Mouse (Mus musculus) CD4-positive, CD25-positive, alpha-beta regulatory T cell, adult 2 months (primary cell): Measurements from ENCODE around the gene Slc12a1.
"Not testable (repeated sequence)": the region's sequence is repeated elsewhere in the genome, so short reads cannot be mapped to it uniquely, and the experiment has no call there.

Experiments used
- DNase-seq: peaks from one replicate; pipeline ENCODE4 v3.0.0-alpha.2; 2012; ENCODE audit warnings: low read depth, low spot score

The Slc12a1 gene

GRCm38 (mm10) chr2:125152388-125152787 lies at the start of gene Slc12a1:
Gene Slc12a1 (plus strand): TSS chr2:125152505.
- no peak for DNase-seq

- not testable (repeated sequence) for DNase-seq
Observed at GRCm38 (mm10) chr2:125104491-125104890, 47.8 kb upstream of the Slc12a1 start.

GRCm38 (mm10) chr2:125106536-125106935 lies 45.8 kb upstream of the Slc12a1 start:
- not testable (repeated sequence) for DNase-seq

DNA sequence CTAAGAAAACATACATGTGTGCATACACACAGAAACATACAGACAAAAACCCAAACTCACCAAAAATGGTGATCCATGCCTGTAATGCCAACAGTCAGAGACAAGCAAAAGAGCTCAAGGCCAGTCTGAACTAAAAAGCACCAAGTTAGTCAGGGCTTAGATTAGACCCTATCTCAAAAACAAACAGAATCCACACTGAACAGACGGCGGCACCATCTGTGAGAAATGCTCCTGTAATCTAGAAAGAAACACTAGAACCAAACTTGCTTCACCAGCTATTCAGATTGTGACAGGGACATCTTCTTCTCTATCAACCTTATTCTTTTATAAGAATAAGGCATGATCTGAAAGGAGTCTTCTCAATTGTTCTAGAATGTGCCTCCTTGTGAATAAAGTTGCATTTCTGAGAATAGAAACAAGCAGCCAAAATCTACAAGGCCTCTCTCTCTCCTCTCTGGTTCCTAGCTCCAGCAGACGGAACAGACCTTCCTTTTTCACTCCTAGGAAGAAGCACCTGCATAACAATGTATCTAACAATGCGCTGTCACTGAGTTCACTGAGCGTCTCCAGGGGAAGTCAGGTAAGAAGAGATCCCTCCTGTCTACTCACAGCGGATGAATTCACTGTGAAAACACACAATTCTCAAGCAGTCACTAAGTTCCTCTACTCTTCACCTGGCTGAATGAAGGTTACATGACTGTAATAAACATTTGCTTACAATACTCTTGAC lies 32.8 kb upstream of the Slc12a1 start:
- DNase-seq, result no peak

DNA sequence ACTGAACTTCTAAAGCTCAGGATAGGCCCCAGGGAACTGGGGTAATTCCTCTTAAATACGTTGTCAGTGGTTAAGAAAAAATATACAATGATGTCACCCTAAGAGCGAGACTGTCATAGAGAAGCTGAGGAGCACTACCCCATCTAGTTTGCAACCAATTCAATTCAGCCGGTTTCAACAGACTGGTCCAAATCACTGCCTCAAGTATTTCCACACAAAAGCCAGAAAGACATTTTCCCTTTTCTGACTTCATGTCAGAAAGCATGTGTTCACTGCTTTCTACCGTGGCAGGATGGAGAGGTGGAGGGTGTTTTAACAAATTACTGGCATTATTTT lies 30.0 kb upstream of the Slc12a1 start:
- no peak for DNase-seq

GRCm38 (mm10) chr2:125122624-125123476 lies 29.5 kb upstream of the Slc12a1 start:
- peak; percentile 69 for DNase-seq

- peak; percentile 93 for DNase-seq
Observed at GRCm38 (mm10) chr2:125123477-125123852, 28.8 kb upstream of the Slc12a1 start, which contains the start of gene Myef2. Gene Myef2 (minus strand): TSS chr2:125123661.

DNA sequence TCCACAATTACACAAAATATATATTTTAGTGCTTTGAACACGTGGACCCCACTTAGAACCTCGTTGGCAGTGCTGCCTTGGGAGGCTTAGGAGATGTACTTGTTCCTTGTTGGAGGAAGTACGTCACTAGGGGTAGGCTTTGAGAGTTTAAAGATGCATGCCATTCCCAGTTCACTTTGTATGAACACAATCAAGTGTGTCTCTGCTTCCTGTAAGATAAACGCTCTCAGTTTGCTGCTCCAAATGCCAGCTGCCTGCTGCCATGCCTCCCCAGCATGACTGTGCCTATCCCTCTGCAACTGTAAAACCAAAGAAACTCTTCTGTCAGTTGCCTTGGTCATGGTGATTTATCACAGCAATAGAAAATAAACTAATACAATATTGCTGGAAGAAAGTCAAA lies 26.5 kb upstream of the Slc12a1 start:
- no peak for DNase-seq

- no peak for DNase-seq
Observed at GRCm38 (mm10) chr2:125126792-125127191, 25.5 kb upstream of the Slc12a1 start.

DNA sequence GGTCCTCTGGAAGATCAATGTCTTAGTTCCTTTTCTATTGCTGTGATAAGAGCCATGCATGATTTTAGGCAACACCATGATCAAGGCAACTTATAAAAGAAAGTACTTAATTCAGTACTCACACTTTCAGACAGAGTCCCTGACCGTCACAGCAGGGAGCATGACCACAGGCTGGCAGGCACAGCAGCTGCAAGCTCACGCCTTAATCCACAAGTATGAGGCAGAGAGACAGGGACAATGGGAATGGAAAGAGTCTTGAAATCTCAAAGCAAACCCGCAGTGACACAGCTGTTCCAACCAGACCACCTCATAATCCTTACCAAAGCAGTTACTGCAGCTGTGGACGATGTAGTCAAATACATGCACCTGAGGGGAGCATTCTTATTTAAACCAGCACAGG lies 18.2 kb upstream of the Slc12a1 start:
- DNase-seq, result no peak

- DNase-seq, result peak; percentile 75
Observed at GRCm38 (mm10) chr2:125135903-125136811, 16.1 kb upstream of the Slc12a1 start, which contains the start of gene Ctxn2. Gene Ctxn2 (plus strand): TSS chr2:125136692.

GRCm38 (mm10) chr2:125136846-125137245 lies 15.5 kb upstream of the Slc12a1 start:
- no peak for DNase-seq

GRCm38 (mm10) chr2:125142336-125142735 lies 10.0 kb upstream of the Slc12a1 start:
- no peak for DNase-seq

DNA sequence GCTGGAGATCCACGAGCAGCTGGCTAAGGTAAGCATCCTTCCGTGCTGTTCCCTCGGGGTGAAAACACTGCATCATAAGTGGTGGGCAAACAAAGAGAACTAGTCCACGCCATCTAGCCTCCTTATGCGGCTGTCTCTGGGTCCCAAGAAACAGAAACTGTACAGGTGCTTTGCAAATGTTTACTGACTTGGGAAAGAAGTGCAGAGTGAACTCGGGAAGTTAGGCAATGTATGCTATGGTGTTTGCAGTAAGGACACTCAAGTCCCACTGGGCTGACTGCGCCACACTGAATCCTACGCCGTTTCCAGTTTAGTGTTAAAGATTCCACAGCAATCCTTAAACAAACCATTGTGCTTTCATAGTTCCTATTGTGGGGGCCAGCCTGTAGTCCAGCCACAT lies 2.0 kb downstream of the Slc12a1 start:
- DNase-seq, result no peak

- no peak for DNase-seq
Observed at GRCm38 (mm10) chr2:125155504-125155903, 3.2 kb downstream of the Slc12a1 start.

GRCm38 (mm10) chr2:125162012-125162470 lies 9.7 kb downstream of the Slc12a1 start:
- no peak for DNase-seq

DNA sequence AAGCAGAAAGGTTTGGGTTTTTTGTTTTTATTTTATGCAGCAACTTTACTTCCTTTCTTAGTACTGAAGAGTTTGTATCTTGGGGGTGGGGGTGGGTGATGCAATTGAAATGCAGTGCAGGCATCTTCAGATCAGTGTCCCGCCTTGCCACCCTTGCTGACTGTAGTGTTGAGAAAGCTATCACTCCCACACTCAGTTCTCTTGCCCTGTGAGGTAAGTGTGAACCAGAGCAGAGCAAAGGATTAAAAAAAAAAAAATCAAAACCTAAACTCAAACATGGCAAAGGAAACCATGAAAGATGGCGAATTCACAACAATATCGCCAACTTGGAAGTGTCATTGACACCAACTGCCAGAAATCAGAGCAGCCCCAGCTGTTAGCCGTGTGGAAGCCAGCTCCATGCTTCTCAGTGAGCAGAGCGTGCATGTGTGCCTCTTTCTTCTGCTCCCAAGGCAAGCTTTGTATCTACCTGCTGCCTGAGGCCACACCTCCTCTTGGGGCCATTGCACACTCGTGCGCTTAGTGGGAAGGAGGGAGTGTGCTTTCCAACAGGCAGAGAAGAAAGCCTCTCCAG lies 26.0 kb downstream of the Slc12a1 start:
- DNase-seq, result no peak

DNA sequence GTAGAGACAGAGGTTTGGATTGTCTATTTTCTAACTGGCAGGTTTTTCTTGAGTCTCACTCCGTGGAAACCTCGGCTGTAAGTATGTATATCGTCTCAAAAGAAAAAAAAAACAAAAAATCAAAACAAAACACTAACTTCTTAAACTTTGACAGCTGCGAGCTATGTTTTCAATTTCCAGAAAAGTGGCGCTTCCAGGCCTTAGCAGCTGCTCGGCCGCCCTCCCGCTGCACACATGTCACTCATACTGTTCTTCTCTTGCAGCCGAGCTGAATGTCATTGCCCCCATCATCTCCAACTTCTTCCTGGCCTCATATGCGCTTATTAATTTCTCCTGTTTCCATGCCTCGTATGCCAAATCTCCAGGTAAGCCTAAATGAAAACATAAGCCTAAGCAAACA lies 35.6 kb downstream of the Slc12a1 start:
- no peak for DNase-seq

DNA sequence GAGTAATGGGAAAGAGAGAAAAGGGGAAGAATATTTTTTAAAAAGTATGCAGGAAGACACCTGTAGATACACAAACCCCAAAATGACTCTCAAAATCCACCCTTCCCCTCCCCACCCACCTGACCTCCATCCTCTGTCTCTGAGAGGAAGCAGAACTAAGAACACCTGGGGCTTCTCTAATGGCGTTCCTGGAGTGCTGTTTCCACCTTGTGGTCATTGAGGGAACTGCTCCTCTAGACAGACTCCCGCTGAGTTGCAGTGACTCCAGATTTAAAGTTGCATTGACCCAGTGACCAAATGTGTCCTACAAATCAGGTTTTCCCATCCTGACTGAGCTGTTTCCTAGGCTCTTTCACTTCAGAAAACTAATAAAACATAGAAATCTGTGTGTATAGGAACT lies 36.9 kb downstream of the Slc12a1 start:
- DNase-seq, result peak; percentile 76

DNA sequence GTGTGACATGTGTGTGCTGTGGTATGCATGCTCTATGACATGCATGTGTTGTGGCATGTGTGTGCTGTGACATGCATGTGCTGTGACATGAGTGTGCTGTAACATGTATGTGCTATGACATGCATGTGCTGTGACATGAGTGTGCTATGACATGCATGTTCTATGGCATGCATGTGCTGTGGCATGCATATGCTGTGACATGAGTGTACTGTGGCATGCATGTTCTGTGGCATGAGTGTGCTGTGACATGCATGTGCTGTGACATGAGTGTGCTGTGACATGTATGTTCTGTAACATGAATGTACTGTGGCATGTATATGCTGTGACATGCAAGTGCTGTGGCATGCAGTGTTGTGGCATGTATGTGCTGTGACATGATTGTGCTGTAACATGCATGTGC lies 40.6 kb downstream of the Slc12a1 start:
- DNase-seq, result no peak

DNA sequence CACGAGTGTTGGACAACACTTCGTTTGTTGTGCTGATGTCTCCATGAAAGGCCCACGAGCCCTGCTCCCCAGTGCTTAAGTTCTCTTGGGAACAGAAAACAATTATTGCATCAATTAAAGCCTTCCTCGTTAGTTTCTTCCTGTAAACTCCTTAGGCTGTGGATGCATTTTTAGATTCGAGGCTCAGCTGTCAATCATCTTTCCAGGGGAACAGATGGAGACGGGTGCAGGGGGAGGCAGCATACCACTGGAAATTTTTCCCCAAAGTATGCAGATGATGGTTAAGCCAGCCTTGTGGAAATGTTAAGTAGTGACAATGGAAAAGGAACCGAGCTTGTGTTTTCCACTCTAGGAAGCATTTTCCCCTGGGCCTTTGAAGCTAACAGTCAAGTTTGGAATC lies 44.5 kb downstream of the Slc12a1 start:
- DNase-seq, result no peak
